Mouse (Mus musculus) limb, embryonic 11.5 days (tissue): ENCODE measurements around the gene Smox. TPM values are rescaled to one million over a fixed set of nuclear protein-coding genes. Genes with fewer than 3 reads are reported as not detected.

ENCODE experiments used
- polyA plus RNA-seq: library from polyadenylated mRNA; unstranded; fragments of >200 nt; fragmentation: Nextera tagmentation; extraction: Ambion mirVana; gene quantifications from 2 replicates; pipeline ENCODE4 v1.2.1, GENCODE M21; 2014

Smox gene
- polyA plus RNA-seq, 1 experiment from 2014 or later, result 57.4 TPM

Other genes with a start within 250 kb of the Smox start
- gene Pank2, start 229.0 kb upstream of the Smox start, polyA plus RNA-seq, result 57.0 and 62.0 TPM in 2 replicates
- 7.2 and 9.8 TPM in 2 replicates for gene Rnf24, start 138.6 kb upstream of the Smox start, polyA plus RNA-seq
- gene Adra1d, start 70.8 kb downstream of the Smox start, polyA plus RNA-seq, result not detected in 2 replicates